Mouse (Mus musculus) megakaryocyte progenitor cell, adult 5-6 weeks (primary cell): ENCODE measurements around the gene Bag6. TPM values are rescaled to one million over a fixed set of nuclear protein-coding genes. Genes with fewer than 3 reads are reported as not detected.
A peak's percentile ranks its signal among the peaks of the same experiment; 100 is the strongest.

ENCODE experiments used
- ATAC-seq: replicated peaks from 2 replicates; pipeline ENCODE4 v1.8.0; 2016; ENCODE audit warnings: mild to moderate bottlenecking, moderate TSS enrichment, inconsistent platforms; ENCODE audit not compliant: poor library complexity
- total RNA-seq, 2 experiments: library from RNA; stranded (forward) in 1 of 2; stranded (reverse) in 1 of 2; fragments of 157-497, 149-512 nt in 1 of 2; fragments of 200-1000 nt in 1 of 2; gene quantifications; 2 replicates each; pipeline versions ENCODE4 v1.2.3 to v1.2.4; 2015 to 2017

The Bag6 gene
- total RNA-seq (2015) (73.9 and 78.5 TPM in 2 replicates), total RNA-seq (2017) (77.3 and 88.5 TPM in 2 replicates)

GRCm38 (mm10) chr17:35134801-35135590, at the start of gene Bag6:
TSS of gene Bag6 (plus strand) at chr17:35135178.
- ATAC-seq, result peak; percentile 85

DNA sequence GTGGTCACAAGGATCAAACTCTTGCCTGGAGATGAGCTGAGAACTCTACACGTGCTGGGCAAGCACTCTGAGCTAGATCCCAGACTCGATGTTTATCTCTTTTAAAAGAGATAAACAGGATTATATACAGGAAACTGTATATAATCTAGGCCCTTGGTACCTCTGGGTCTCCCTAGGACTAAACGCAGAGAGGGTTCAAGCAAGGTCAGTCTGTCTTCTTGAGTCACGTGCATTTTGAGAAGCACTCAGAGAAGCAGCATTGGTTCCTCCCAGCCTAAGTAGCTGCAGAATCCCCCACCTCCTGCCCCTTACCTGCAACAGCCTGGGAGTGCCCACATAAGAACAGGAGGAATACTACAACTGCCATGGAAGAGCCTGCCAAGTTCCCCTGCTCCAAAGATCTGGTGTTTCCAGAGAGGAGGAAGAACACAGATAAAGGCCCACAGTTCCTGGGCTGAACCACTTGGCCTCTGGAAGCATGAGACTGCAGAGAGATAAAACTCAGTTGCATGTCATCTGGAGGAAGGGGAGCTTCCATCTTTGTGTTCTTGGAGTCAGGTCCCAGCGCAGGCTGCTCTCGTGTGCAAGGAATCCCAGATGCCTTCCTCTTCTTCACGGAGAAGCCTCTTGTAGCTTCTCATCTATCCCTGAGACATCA, 49.6 kb upstream of the Bag6 start, which contains the start of gene Ly6g6f:
TSS of gene Ly6g6f (minus strand) at position 403 of the 658 bp plus-strand sequence.
- ATAC-seq, result no peak

DNA sequence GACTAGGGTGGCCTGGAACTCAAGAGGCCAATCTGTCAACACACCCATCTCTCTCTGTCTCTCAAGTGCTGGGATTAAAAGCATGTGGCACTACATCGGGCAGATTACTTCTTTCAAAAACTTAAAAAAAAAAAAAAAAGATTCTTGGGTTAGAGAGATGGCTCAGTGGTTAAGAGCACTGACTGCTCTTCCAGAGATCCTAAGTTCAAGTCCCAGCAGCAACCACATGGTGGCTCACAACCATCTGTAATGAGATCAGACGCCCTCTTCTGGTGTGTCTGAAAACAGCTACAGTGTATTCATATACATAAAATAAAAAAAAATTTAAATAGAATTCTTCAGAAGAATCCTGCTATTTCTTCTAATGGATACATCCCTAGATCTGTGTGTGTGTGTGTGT, 46.8 kb upstream of the Bag6 start:
- ATAC-seq, result no peak

GRCm38 (mm10) chr17:35088825-35089644, 45.9 kb upstream of the Bag6 start, which contains the start of gene Abhd16a:
TSS of gene Abhd16a (plus strand) at chr17:35089263.
- peak; percentile 93 for ATAC-seq

DNA sequence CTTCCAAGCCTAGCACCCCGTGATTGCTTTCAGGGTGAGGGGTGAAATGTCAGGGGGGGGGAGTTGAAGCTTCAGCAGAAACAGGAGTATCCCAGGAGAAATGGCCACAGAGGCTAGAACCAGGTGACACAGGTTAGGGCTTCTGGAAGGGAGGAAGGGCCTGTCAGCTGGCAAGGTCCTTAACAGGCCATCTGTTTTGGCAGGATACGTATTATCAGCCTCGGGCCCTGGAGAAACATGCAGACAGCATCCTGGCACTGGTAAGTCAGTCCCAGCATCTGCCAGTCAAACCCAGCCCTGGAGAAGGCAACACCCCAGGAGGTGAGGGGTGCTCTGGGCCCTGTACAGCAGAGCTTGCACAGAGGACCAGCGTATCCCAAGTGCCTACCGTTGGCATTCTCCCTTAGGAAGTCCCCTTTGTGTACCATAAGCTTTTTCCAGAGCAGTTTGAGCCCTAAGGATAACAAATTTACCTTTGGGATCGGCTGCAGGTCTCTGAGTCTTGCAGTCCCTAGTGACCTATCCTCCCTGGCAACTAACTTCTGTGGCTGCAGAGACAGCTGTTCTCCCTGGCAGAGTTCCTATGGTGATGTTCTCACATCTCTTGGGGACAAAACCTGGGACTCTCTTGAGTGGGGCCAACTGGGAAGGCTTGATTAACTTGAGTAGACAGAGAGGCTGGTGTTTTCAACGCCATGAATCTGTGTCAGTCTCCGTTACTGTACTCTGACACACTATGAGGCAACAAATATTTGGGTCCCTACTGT, 44.6 kb upstream of the Bag6 start:
- peak; percentile 69 for ATAC-seq

DNA sequence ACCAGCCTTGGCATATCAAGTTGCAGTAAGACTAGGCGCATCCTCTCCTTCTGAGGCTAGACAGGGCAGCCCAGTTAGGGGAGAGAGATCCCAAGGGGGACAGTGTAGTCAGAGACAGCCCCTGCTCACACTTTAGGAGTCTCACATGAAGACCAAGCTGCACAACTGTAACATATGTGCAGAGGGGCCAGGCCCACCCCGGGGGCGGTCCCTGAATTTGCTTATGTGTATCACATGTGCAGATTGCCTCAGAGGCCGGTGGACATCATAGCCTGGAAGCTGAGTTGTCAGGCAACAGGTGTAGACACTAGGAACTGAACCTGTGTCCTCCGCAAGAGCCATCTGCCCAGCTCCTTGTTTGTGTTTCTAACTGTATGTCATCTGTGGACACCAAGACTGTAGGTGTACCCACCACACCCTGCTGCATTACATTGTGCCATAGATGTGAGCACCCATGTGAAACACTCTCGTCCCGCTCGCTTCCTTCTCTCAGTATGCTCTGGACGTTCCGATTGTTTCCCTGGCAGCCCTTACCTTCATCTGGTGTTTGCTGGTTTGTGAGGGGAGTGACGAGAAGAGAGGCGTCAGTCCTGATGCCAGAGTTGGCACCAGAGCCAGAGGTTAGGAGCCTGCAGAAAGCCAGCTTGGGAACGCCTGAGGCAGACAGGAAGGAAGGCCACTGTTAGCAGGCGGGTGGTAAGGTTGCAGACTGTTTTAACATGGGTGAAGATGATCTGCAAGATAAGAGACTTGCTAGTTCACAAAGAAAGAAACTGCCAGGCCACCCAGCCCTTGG, 42.4 kb upstream of the Bag6 start:
- ATAC-seq, result no peak

GRCm38 (mm10) chr17:35094475-35095365, 40.3 kb upstream of the Bag6 start:
- ATAC-seq, result no peak

DNA sequence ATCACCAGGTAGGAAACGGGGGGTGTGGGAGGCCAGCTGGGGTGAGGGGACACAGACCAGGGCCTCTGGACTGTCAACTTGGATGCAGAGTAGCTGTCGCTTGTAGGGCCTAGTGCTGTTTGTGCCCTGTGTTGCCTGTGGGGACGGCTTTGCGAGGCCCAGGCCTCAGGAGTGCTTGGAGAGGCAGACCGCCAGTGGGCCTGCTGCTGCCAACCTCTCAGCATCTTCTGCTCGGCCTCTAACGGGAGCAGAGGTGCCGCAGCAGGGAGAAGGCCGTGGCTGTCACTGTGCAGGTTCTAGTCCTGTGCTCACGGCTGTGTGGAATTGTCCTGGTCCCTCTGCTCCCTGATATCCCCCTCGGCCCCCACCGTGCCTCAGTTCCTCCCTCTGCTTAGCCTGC, 38.4 kb upstream of the Bag6 start:
- no peak for ATAC-seq

GRCm38 (mm10) chr17:35097164-35097655, 37.8 kb upstream of the Bag6 start:
- ATAC-seq, result no peak

DNA sequence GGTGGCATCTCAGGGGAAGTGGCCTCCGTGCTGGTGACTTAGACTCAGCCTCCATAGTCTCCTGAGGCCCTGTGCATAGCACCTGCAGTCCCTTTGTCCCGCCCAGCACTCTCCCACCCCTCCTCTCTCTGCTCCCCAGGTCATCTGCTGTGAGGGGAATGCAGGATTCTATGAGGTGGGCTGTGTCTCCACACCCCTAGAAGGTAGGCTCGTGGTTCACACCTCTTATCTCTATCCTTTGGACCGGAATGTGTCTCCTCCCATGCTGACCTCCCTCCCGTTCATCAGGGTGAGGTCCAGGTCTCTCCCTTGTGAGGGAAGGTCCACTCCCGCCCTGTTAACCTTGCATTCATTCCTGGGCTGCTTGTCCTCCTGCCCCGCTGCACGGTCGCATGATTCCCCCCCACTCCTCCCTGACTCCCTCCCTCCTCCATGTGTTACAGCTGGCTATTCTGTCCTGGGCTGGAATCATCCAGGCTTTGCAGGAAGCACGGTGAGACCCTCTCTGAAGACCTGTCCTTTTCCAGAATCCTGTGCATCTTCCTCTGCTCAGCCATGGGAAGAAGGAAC, 34.7 kb upstream of the Bag6 start:
- no peak for ATAC-seq

GRCm38 (mm10) chr17:35101161-35101560, 33.8 kb upstream of the Bag6 start:
- ATAC-seq, result no peak

DNA sequence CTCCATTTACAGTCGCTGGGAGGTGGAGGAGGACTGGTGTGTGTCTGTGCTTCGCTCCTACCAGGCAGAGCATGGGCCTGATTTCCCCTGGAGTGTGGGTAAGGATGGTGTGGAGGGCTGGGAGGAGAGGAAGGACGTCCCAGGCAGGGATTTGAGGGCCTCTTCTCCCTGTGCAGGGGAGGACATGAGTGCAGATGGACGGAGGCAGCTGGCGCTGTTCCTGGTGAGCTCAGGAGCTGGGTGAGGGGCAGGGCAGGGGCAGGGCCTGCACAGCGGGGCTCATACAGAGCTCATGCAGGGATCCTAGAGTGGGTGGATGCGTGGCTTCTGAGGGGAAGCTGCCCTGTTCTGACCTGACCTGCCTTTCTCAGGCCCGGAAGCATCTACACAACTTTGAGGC, 32.7 kb upstream of the Bag6 start:
- ATAC-seq, result no peak

DNA sequence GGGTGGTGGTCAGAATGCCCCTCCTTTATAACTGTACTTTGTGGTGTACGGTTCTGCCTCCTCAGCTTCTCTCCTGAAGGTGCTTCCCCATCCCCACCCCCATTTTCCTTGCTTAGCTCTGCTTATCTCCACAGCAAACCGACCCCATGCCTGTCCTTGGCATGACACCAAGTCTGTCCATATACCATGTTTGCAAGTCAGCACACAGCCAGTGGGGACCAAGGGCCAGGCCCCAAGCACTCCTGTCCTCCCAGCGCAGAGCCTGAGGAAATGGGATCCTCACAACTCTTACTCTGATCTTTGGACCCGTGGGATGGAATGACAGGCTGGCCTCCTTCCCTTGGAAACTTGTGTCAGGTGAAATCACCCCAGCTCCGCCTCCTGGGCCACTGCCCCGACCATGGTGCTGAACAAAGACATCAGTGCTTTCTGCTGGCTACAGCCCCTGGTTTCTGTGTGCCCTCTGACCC, 31.7 kb upstream of the Bag6 start:
- peak; percentile 21 for ATAC-seq

DNA sequence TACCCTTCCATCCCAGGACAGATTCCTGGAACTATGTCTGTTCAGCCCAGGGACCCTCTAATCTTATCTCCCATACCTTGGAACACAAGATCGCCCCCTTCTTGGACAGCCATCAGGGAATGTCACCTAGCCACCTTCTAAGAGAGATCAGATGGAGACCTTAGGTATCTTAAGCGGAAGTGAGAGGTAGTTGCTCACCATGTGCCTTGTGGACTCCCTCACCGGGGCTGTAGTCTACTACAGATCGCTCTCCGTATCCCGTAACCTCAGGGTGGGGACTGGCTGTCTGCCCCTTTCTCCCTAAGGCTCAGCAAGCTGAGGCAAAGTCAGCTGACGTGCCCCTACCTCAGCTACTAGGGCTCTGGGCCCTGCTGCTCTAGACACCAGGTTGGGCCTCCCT, 30.9 kb upstream of the Bag6 start:
- no peak for ATAC-seq

GRCm38 (mm10) chr17:35104754-35105153, 30.2 kb upstream of the Bag6 start:
- peak; percentile 84 for ATAC-seq

DNA sequence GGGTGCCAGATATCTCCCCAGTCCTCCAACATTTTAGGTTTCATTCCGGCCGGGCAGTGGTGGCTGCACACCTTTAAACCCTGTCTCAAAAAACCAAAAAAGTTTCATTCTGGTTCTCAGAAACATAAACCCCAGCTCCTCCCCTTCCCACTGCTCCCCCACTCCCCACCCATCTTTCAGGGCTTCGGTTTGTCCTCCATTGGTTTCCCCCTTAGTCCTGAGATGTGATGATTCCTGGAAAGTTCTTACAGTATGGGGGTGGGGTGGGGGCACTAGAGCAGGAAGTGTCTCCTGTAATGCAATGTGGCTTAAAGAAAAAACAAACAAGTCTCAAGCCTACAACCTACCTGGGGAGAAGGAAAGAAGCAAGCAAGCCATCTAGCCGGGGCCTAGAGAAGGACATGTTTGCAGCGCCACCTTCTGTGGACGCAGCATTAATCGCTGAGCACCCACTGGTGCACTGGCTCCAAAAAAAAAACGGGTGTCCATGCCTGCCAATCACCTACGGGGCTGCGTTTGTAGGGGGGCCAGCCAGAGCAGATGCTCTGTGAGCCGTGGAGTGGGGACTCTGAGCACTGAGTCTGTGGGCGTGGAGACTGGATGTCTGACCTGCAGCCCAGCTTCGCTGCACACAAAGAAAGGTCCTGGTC, 29.1 kb upstream of the Bag6 start:
- ATAC-seq, result peak; percentile 51

DNA sequence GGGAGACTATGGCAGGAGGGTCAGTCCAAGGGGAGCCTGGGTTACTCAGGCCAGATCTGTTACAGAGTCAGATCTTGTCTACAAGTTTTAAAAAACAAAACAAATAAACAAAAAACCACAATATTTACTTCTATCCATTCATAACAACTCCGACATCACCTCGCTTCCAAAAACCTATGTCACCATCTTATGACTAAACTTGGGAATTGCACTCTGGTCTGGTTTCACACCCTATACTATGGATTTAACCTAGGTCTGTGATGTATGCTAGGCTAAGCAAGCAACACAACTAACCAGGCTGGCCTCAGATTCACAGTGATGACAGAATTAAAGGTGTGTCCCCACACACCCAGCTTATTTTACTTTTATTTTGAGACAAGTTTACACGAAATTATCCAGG, 28.5 kb upstream of the Bag6 start:
- ATAC-seq, result no peak

GRCm38 (mm10) chr17:35108097-35108496, 26.9 kb upstream of the Bag6 start, which contains the start of gene Ly6g5c:
TSS of gene Ly6g5c (plus strand) at chr17:35108279.
- no peak for ATAC-seq
